Mouse (Mus musculus): ENCODE measurements around the gene Rtn1.

The Rtn1 gene

GRCm38 (mm10) chr12:72229451-72230196 lies 179.2 kb downstream of the Rtn1 start:
- DNase-seq (ENCODE audit: low spot score), result no peak

- DNase-seq (ENCODE audit: low spot score), result no peak
Measured at GRCm38 (mm10) chr12:72227731-72228130, 181.1 kb downstream of the Rtn1 start.

- no peak for DNase-seq (ENCODE audit: low spot score)
Measured at GRCm38 (mm10) chr12:72225371-72225770, 183.5 kb downstream of the Rtn1 start.

- no peak for DNase-seq (ENCODE audit: low spot score)
Measured at GRCm38 (mm10) chr12:72223557-72224102, 185.2 kb downstream of the Rtn1 start.

- DNase-seq (ENCODE audit: low spot score), result no peak
Measured at GRCm38 (mm10) chr12:72213554-72213953, 195.3 kb downstream of the Rtn1 start.

GRCm38 (mm10) chr12:72200828-72201227 lies 208.0 kb downstream of the Rtn1 start:
- no peak for DNase-seq (ENCODE audit: low spot score)

GRCm38 (mm10) chr12:72197925-72198486 lies 210.8 kb downstream of the Rtn1 start:
- no peak for DNase-seq (ENCODE audit: low spot score)

GRCm38 (mm10) chr12:72197434-72197833 lies 211.4 kb downstream of the Rtn1 start:
- no peak for DNase-seq (ENCODE audit: low spot score)

- DNase-seq (ENCODE audit: low spot score), result no peak
Measured at GRCm38 (mm10) chr12:72184929-72185328, 223.9 kb downstream of the Rtn1 start, which contains the start of gene Ccdc175. TSS of gene Ccdc175 (minus strand) at chr12:72185029.

GRCm38 (mm10) chr12:72179561-72179960 lies 229.3 kb downstream of the Rtn1 start:
- DNase-seq (ENCODE audit: low spot score), result no peak

GRCm38 (mm10) chr12:72178322-72178721 lies 230.5 kb downstream of the Rtn1 start:
- DNase-seq (ENCODE audit: low spot score), result no peak

All from spleen, adult 12 weeks (tissue).